Mouse (Mus musculus) forebrain, embryonic 14.5 days (tissue): ENCODE measurements around the gene Fbxw2. TPM values are rescaled to one million over a fixed set of nuclear protein-coding genes. Genes with fewer than 3 reads are reported as not detected.
"Not testable (repeated sequence)": the region's sequence is repeated elsewhere in the genome, so short reads cannot be mapped to it uniquely, and the experiment has no call there.

Experiments
- ATAC-seq: fragments of 200-750 bp; cut with Nextera tagmentation; 2 replicates; pipeline ENCODE4 v1.8.0; 2017; ENCODE audit warnings: mild to moderate bottlenecking, moderate library complexity
- DNase-seq: peaks from one replicate; pipeline ENCODE4 v3.0.0-alpha.2; 2015; ENCODE audit warnings: low spot score
- H3K27ac ChIP-seq: fragments of 300-500 bp; sonication (generic); 2 replicates; pipeline ENCODE4 v1.5.1; 2014; ENCODE audit warnings: low read depth, mild to moderate bottlenecking, control low read depth, low read length, moderate library complexity
- H3K27me3 ChIP-seq: fragments of 300-500 bp; sonication (generic); replicated peaks from 2 replicates; pipeline ENCODE4 v1.6.1; 2014; ENCODE audit warnings: low read length, control low read depth, mixed read lengths; ENCODE audit not compliant: control insufficient read depth, insufficient read depth
- H3K36me3 ChIP-seq: fragments of 300-500 bp; sonication (generic); 2 replicates; pipeline ENCODE4 v1.6.1; 2014; ENCODE audit warnings: low read length, control low read depth; ENCODE audit not compliant: control insufficient read depth, insufficient read depth
- H3K4me1 ChIP-seq: fragments of 300-500 bp; sonication (generic); 2 replicates; pipeline ENCODE4 v1.6.1; 2014; ENCODE audit warnings: antibody characterized with exemption, low read length, control low read depth; ENCODE audit not compliant: control insufficient read depth, insufficient read depth
- H3K4me2 ChIP-seq: fragments of 300-500 bp; sonication (generic); 2 replicates; pipeline ENCODE4 v1.6.1; 2014; ENCODE audit warnings: mild to moderate bottlenecking, control low read depth, low read length
- H3K4me3 ChIP-seq: fragments of 300-500 bp; sonication (generic); 2 replicates; pipeline ENCODE4 v1.5.1; 2014; ENCODE audit warnings: low read depth, low read length, control low read depth
- H3K9ac ChIP-seq: fragments of 300-500 bp; sonication (generic); 2 replicates; pipeline ENCODE4 v1.6.1; 2014; ENCODE audit warnings: mild to moderate bottlenecking, low read length, control low read depth, moderate library complexity
- H3K9me3 ChIP-seq: fragments of 300-500 bp; sonication (generic); replicated peaks from 2 replicates; pipeline ENCODE4 v1.6.1; 2016; ENCODE audit warnings: low read length, control low read depth, mixed read lengths; ENCODE audit not compliant: control insufficient read depth
- WGBS: fragments of 180-500 bp; shearing (Covaris S2); extraction: QIAGEN DNeasy Blood & Tissue Kit; methylation state at CpG from one replicate; pipeline ENCODE4 v1.1.7; 2014; 5-methylcytosine and 5-hydroxymethylcytosine counted together
- polyA plus RNA-seq: library from polyadenylated mRNA; unstranded; fragments of >200 nt; fragmentation: Nextera tagmentation; extraction: Ambion mirVana; gene quantifications from 2 replicates; pipeline ENCODE4 v1.2.1, GENCODE M21; 2014

Fbxw2 gene
- polyA plus RNA-seq, 1 experiment from 2014 or later, result 78.6 TPM

DNA sequence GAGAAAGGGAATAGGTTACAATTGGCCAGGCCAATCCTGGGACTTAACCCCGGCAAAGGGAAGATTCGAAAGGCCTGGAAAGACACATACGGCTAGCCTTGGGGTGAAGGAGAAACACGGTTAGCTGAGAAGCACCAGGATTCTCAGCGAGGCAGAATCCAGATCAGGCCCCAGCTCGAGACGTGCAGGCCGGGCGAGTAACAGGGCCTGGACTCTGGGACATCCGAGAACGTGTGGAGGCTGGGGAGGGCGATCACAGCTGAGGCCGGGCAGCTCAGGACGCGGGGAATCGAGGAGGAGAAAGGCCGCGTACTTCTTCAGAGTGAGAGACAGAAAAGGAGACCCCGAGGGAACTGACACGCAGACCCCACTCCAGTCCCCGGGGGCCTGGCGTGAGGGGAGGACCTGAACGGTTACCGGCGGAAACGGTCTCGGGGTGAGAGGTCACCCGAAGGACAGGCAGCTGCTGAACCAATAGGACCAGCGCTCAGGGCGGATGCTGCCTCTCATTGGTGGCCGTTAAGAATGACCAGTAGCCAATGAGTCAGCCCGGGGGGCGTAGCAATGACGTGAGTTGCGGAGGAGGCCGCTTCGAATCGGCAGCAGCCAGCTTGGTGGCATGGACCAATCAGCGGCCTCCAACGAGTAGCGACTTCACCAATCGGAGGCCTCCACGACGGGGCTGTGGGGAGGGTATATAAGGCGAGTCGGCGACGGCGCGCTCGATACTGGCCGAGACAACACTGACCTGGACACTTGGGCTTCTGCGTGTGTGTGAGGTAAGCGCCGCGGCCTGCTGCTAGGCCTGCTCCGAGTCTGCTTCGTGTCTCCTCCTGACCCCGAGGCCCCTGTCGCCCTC lies 54.5 kb downstream of the Fbxw2 start, which contains the start of gene Hspa5:
TSS of gene Hspa5 (plus strand) at position 603 of the 859 bp plus-strand sequence.
- WGBS, result under 1% methylated on average over 60 of the region's 60 CpGs
- Histone ChIP-seq H3K4me2 (peak within 1 kb of the TSS; percentile 75), H3K4me3 (peak within 1 kb of the TSS; percentile 87), H3K9ac (peak within 1 kb of the TSS; percentile 96), H3K27ac (peak within 1 kb of the TSS; percentile 86), H3K4me1 (peaks cover 39% of the 10 kb centered on the region), H3K27me3 (no peaks in the 10 kb centered on the region), H3K9me3 (no peaks in the 10 kb centered on the region), H3K36me3 (peaks cover 36% of the 10 kb centered on the region)
- peak; percentile 100 for DNase-seq
- ATAC-seq, result peak; percentile 99

- WGBS, result 10% methylated on average over 6 of the region's 6 CpGs
- DNase-seq, result no peak
These were observed 55.2 kb downstream of the Fbxw2 start for GRCm38 (mm10) chr2:34770951-34771350.

GRCm38 (mm10) chr2:34770049-34770448 lies 56.1 kb downstream of the Fbxw2 start:
- Histone ChIP-seq H3K4me3 (no peak overlapping the region), H3K4me2 (no peak overlapping the region)

More at GRCm38 (mm10) chr2:34770951-34771350, 55.2 kb downstream of the Fbxw2 start:
- peak overlapping the region; percentile 82; the same call in 1 of the 2 replicates for H3K27ac ChIP-seq
- peak overlapping the region; percentile 55 for H3K4me2 ChIP-seq
- H3K4me3 ChIP-seq, result peak overlapping the region; percentile 64
- H3K9ac ChIP-seq, result peak overlapping the region; percentile 78
- H3K36me3 ChIP-seq, result peaks cover 30% of the 10 kb centered on the region
- H3K9me3 ChIP-seq, result no peaks in the 10 kb centered on the region
- no peak for ATAC-seq
- H3K4me1 ChIP-seq, result peaks cover 34% of the 10 kb centered on the region
- no peaks in the 10 kb centered on the region for H3K27me3 ChIP-seq

GRCm38 (mm10) chr2:34764801-34765200 lies 61.3 kb downstream of the Fbxw2 start:
- Histone ChIP-seq H3K4me2 (no peak overlapping the region), H3K36me3 (no peaks in the 10 kb centered on the region), H3K27me3 (no peaks in the 10 kb centered on the region), H3K4me1 (no peaks in the 10 kb centered on the region), H3K9me3 (no peaks in the 10 kb centered on the region), H3K27ac (no peak overlapping the region), H3K9ac (no peak overlapping the region), H3K4me3 (no peak overlapping the region)
- ATAC-seq (no peak), DNase-seq (no peak)
- WGBS, result 67% methylated on average over 12 of the region's 12 CpGs

More at GRCm38 (mm10) chr2:34770049-34770448, 56.1 kb downstream of the Fbxw2 start:
- ATAC-seq, result no peak
- WGBS, result 93% methylated on average over 2 of the region's 2 CpGs
- Histone ChIP-seq H3K9me3 (no peaks in the 10 kb centered on the region), H3K4me1 (peaks cover 26% of the 10 kb centered on the region), H3K27ac (no peak overlapping the region), H3K36me3 (peaks cover 21% of the 10 kb centered on the region), H3K9ac (no peak overlapping the region), H3K27me3 (no peaks in the 10 kb centered on the region)
- no peak for DNase-seq

DNA sequence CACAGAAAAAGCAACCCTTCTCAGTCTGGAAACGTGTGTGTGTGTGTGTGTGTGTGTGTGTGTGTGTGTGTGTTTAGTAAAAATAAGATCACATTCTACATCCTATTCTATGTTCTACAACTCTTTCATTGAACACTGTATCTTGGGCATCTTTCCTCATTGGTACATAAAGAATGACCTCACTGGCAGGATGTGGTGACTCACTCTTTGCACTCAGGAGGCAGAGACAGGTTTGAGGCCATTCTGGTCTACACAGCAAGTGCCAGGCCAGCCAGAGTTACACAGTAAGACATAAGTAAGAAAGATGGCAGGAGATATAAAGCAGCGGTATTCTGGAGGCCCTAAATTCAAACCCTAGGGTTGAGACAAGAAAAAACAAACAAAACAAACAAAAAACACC lies 63.2 kb downstream of the Fbxw2 start:
- Histone ChIP-seq H3K9ac (no peak overlapping the region), H3K4me3 (no peak overlapping the region), H3K4me1 (no peaks in the 10 kb centered on the region), H3K36me3 (no peaks in the 10 kb centered on the region), H3K9me3 (no peaks in the 10 kb centered on the region), H3K27me3 (no peaks in the 10 kb centered on the region), H3K4me2 (no peak overlapping the region), H3K27ac (no peak overlapping the region)
- WGBS, result 54% methylated on average over 2 of the region's 2 CpGs
- DNase-seq (no peak), ATAC-seq (no peak)

GRCm38 (mm10) chr2:34762174-34762573 lies 63.9 kb downstream of the Fbxw2 start:
- Histone ChIP-seq H3K4me2 (no peak overlapping the region), H3K9me3 (no peaks in the 10 kb centered on the region), H3K4me3 (no peak overlapping the region), H3K27me3 (no peaks in the 10 kb centered on the region), H3K36me3 (no peaks in the 10 kb centered on the region), H3K9ac (no peak overlapping the region), H3K4me1 (no peaks in the 10 kb centered on the region), H3K27ac (no peak overlapping the region)
- no peak for ATAC-seq
- WGBS, result 92% methylated on average over 2 of the region's 2 CpGs
- no peak for DNase-seq

DNA sequence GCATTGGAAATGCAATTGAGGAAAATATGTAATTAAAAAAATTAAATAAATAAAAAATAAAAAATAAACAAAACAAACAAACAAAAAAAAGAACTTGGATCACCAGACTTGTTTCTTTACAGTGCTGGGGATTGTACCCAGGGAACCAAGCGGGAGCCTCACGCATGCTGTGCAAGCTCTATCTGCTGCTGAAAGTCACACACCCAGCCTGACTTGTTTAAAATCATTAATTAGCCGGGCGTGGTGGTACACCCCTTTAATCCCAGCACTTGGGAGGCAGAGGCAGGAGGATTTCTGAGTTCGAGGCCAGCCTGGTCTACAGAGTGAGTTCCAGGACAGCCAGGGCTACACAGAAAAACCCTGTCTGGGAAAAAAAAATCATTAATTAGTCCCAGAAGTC lies 64.8 kb downstream of the Fbxw2 start:
- ATAC-seq, H3K4me3 ChIP-seq, H3K4me1 ChIP-seq, H3K27ac ChIP-seq, DNase-seq, H3K9me3 ChIP-seq, H3K9ac ChIP-seq, H3K4me2 ChIP-seq, H3K36me3 ChIP-seq, H3K27me3 ChIP-seq: not testable (repeated sequence)
- WGBS, result 85% methylated on average over 5 of the region's 5 CpGs

DNA sequence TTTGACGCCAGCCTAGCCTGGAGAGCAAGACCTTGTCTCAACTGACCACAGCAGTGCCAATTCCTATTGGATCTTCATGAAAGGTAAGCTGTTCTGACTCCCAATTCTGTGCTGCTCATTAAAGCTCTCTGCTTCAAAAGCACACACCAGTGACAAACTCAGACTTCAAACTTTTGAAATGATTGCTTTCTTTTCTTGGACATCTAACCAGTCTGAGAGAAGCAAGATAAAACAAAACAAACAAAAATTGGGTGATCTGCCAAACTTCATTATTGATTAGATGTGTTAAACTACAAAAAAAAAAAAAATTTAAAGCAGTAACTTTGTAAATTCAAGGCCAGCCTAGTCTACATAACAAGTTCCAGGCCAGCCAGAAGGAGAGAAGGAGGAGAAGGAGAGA lies 68.8 kb downstream of the Fbxw2 start:
- no peak overlapping the region for H3K4me3 ChIP-seq
- ATAC-seq, result no peak
- H3K4me1 ChIP-seq, result peaks cover 5% of the 10 kb centered on the region
- H3K4me2 ChIP-seq, result no peak overlapping the region
- no peak for DNase-seq
- H3K9me3 ChIP-seq, result no peaks in the 10 kb centered on the region
- no peaks in the 10 kb centered on the region for H3K36me3 ChIP-seq
- no peak overlapping the region for H3K9ac ChIP-seq
- H3K27ac ChIP-seq, result no peak overlapping the region
- WGBS, result 61% methylated on average over 1 of the region's 1 CpGs
- H3K27me3 ChIP-seq, result no peaks in the 10 kb centered on the region
